Mouse (Mus musculus): ENCODE data around the gene Kank4.
"Not testable (repeated sequence)": the region's sequence is repeated elsewhere in the genome, so short reads cannot be mapped to it uniquely, and the experiment has no call there.

Kank4 gene

DNA sequence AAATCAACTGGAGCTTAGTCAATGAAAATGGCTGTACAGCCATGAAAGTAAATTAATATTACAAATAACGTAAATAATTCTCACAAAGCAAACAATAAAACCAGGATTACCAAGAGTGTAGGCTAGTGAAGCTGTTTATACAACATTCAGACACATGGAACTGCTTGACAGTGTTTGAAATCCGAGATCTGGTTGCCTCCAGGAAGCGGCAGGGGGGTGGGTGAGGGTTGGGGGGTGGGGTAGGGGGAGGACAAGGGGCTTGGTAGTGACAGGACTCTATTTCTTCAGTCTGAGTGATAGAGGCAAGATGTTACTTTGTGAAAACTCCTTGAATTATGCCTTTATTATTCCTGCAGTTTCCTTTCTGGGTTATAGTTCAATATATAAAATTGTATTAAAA is 9.4 kb upstream of the Kank4 start:
- DNase-seq, result no peak

DNA sequence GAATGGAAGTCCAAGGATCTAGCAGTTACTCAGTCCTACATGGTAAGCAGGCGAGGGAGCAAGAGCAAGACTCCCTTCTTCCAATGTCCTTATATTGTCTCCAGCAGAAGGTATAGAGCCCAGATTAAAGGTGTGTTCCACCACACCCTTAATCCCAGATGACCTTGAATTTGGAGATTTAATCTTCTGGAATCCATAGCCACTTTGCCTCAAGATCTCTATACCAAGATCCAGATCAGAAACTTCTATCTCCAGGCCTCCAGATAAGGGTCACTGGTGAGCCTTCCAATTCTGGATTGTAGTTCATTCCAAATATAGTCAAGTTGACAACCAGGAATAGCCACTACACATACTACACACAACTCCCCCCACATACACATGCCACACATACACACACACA is 6.4 kb upstream of the Kank4 start, which contains the start of gene I0C0044D17Rik:
Gene I0C0044D17Rik, minus strand, starts transcription at position 101 of the 400 bp plus-strand sequence.
- not testable (repeated sequence) for DNase-seq

DNA sequence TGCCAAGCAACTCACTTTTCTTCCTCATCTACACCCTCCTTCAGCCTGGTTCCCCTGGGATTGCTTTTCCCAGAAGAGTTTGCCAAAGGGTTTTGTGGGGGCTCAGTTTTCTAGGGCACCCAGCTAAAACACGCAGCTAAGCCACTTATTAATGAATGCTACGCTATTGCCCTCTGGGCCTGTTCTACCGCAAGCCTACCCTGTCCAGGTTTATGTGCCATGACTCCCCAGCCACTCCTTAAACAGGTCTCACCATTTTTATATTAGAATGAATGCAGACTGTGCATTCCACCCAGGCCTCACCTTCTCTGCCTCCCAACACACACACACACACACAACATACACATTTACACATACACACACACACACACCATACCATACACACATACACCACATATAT is 5.7 kb upstream of the Kank4 start:
- no peak for DNase-seq

DNA sequence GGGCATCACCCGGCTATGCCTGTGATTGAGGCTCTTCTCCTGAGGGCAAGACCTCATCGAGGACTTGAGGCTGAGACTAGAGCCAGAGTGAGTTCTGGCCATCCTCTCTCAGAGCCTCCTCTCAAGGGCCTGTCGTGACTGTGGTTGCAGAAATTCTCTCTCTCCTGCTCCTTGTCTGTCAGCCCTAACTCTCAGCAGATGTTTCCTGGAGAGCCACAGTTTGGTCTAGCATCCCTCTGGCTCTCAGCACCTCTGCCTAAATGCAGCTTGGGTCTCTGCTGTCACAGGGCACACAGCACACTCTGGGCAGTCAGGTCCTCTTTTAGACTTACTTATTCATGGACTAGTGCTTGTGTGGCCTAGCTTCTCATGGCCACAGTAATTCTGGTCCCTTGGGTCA is 5.1 kb upstream of the Kank4 start:
- DNase-seq, result no peak

DNA sequence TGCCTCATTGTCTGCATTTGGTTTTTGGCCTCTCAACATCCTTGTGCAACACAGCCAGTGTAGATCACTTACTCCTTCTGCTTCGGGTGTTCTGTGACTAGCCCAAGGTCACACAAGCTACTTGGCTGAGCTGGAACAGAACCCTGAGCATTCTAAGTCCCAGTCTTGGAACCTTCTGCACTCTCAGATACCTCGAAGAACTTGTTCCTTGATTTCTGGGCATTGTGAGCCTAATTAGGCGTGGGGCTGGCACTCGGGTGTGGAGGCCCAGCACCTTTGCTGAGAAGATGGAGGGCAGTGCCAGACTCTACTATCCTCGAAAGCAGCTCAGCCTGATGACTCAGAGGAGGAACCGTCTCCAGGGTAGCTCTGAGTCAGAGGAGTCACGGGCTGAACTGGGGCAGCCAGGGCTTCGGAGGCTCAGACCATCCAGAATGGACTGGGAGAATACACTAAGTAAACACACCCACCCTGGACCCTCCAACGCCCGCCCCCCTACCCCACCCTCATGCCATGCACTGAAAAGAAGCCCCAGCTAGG is 1.9 kb upstream of the Kank4 start:
- no peak for DNase-seq

DNA sequence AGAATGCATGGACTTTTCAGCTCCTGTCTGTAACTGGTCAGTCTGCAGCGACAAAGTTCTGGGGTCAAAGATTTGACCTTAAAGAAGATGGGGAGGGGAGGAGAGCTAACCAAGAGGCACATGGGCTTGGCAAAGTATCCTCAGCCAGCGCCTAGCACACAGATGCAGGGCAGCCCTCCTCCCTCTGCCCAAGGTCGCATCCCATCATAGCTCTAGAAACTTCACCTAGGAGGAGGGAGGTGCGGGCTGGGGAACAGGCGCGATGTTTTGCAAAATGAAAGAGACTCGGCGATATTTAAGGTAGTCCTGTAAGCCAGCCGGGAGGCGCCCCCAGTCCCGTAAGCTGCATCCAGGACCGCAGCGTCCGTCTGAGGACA is 542 bp downstream of the Kank4 start:
- DNase-seq, result no peak

DNA sequence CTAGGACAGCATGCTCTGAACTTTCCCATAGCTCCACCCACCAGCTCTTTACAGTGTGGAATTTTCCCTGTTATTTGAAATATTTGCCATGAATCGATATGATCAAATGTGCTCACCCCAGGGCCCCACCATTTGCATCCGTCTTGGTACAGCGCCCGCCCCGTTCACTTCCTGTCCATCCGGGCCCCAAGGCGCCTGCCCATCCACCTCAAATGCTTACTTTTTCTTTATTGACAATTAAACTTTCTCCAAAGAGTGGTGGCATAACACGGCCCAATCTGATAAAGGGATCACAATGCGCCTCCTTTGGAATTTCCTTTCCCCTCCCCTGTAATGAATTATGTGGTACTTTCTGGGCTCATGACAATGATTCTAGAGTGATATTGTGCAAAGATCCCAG is 11.0 kb downstream of the Kank4 start:
- DNase-seq, result peak; percentile 32 to 60

DNA sequence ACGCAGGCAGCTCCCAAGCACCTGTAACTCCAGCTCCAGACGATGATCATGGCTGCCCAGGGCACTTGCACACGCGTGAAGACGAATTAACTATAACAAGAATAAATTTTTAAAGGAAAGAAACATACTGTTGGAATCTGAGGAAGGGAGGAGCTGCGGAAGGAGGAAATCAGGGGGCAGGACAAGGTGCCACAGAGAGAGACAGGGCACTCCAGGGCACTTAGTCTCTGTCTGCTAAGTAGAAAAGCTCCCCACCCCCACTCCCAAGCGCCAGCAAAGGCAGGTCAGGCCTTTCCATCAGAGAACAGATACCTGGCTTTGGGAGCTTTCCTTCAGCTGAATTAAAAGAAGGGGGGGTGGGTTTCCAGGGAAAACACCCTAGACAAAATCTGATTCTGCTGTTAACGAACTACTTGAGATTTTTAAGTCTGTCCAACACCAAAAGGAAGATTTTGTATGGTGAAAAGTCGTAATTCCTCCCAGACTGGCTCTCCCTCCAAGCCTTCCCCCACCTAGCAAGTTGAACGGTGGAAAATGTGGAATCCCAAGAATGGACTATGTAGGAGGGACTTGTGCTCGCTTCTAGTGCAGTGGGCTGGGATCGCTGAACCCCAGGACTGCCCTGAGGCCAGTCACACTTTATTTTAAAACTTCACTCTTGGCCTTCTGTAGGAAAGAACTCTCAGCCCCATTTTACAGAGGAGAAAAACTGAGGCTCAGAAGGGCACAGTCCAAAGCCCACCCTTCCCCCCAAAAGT is 11.9 kb downstream of the Kank4 start:
- DNase-seq, result no peak

DNA sequence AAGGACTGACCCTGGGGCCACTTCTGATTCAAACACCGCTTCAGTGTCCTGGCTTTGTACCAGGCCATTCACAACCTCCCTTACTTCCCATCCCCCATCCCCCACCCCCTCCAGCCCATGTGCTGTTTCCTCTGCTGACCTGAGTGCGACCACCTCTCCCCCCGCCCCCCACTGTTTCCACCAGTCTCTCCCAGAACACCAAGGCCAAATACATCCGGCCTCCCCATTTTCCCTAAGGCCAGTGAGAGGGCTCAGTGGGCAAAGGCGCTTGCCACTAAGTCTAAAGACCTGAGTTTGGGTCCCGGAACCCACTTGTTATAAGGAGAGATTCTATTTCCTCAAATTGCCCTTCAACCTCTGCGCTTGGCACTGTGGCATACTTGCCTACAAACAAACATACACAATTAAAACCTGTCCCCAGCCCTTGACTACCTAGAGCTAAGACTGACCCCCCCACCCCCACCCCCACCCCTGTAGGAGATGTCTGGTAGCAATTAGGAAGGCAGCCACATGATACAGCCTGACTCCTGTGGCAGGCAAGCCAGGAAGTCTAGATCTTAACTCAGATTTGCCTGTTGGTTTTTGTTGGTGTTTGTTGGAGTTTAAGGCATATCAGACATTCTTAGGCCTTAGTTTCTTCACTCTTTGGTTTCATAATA is 12.7 kb downstream of the Kank4 start:
- DNase-seq, result no peak

DNA sequence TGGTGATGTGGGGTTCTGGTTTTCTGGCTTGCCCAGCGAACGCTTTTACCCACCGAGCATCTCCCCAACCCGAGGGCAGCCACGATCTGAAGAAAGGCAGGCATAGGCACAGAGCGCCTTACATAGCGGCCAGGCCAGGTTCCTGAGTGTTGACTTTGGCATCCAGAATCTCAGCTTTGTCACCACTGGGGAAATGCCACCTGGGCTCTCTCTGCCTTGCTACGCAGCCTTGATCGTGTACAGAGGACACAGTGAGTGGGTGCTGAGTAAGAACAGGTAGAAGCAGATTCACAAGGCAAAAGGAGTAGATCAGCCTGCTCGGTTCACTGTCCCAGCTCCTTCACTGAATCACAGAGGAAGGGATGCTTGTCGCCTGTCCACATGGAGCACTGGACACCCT is 15.6 kb downstream of the Kank4 start:
- DNase-seq, result no peak

DNA sequence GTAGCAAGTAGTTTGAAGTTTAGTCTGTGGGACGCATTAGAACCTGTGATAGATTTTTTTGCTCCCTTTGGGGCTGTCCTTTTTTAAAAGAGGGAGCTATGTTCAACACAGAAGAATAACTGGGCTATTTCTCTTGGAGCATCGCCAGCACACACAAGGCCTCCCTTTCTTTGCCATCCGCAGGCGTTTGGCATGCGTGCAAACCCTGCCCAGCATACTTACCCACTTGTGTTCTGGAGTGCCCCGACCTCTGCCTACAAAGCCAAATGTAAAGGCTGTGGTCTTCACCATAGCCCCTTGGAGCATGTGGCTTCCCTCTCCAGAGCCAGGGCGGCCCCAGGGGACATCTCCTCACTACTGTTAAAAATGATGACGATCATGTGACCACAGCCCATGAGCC is 16.5 kb downstream of the Kank4 start:
- DNase-seq, result peak in 1 of 2 experiments; percentile 18

DNA sequence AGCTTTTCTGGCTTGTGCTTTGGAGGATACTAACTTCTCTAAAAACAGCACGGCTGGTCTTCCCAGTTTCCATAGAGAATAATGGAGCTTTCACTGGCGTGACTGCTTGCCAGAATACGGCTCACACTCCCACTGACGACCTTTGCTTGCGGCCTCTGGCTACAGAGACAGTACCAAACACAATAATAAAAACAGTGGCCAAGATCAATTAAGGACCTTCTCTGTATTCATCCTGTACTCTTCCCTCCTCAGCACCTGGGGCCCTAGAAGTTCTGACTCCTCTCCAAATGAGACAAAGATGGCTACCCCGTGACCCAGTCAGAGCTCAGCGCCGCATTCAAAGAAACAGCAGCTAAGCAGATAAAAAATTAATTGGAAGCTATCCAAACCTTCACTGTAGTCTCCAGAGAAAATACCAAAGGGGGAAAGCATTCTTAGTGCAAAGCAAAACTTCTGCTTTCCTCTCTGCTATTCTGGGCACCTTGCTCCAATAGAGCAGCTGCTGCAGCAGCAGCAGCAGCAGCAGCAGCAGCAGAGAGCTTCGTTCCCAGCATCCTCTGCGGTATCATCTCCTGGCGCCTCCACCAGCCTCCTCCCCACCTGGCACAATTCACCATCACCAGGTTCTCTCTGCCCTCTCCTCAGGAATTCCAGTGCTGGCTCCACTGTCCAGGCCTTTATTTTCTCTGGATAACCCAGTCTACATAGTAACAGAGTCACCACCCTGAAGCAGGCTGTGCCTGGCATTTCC is 20.6 kb downstream of the Kank4 start:
- no peak for DNase-seq

DNA sequence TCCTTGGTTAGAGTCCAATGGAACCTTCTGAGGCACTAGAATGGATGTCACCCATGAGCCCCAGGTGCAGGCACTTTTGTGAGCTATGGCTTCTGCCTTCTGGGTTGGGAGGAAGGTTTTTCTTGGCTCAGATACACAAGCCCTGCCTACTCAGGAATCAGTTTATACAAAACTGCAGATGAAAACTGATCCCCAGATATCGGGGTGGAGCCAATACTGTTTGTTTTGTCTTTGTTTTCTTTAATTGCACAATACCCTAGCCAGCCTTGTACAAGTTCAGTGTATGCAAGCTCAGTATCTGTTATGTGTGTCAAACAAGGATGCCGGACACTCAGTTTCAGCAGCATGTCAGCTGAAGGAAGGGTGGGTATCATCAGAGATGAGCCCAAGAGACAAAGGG is 22.1 kb downstream of the Kank4 start:
- no peak for DNase-seq

DNA sequence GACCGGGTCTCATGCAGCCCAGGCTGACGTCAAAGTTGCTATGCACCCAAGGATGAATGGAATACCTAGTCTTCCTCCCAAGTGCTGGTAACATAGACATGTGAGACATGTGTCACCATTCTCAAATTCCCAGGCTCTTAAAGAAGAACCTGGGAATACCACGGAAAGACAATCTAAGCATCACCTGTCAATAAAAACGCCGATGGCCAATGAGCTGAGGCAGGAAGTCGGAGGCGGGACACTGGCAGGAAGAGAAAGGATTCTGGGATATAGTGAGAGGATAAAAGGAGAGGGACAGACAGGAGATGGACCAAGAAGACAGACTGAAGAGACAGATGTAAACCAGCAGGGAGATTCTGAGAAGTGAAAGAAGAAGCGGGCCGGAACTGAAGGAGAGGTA is 23.9 kb downstream of the Kank4 start:
- DNase-seq, result no peak

DNA sequence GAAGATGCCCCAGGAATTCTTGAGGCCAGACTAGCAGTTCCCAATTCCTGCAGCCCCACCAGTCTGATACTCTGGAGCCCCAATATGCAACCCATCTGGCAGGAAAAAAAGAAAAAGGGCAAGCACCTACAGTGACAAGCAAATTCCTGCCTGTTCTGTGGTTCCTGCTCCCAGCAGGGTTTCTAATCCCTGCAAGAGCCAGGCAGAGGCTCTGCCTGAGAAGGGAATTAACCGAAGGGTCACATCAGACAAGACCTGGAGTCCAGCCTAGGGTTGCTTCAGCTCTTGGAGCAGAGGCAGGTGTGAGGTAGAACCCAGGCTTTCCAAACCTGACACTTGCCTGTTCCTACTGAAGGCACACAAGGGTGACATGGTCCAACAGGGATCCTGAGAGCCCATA is 26.6 kb downstream of the Kank4 start:
- DNase-seq, result no peak

DNA sequence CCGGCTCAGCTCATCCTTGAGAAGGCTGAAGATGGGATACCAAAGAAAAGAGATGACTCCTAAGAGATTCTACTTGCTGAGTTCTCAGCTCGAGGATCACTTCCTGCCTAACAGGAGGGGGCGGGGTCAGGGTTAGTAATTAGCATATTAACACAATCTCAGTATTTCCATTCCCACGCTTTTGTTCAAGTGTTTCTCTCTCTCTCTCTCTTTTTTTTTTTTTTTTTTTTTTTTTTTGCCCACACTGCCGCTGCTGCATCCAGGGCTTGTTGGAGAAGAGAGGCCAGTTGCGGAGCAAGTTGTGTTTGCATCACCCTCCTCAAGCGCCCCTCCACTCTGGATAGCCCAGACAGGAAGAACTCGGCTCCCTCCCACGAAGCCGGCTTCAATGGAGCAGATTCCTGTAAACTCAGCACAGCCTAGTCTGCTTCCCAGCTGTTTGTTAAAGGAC is 27.5 kb downstream of the Kank4 start:
- peak; percentile 18 to 58 for DNase-seq

DNA sequence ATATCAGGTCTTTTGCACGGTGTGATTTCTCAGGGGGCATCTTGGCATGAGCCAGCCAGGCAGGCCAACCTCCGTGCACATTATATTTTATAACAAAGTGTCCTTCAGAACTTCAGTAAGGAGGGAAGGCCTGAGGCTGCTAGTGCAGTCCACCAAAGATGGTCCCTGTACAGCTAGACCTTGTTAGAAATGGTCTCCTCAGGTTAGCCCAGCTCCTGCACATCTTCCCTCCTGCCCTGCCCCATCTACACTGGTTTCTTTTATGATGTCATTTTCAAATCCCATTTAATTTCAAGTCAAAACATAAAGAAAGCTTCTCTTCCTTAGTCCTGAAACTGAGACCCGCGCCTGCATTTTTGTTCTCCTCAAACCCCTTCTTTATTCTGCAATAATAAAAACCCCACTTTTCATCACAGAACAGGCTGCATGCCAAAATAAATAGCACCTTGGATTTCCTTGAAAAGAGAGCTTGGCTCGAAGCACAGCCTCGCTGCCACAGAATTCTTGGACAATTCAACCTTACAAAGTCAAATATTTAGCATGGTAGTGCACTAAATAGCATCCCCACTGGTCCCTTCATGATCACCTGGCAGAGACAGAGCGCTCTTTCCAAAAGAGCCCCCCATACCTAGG is 28.1 kb downstream of the Kank4 start:
- DNase-seq, result no peak

DNA sequence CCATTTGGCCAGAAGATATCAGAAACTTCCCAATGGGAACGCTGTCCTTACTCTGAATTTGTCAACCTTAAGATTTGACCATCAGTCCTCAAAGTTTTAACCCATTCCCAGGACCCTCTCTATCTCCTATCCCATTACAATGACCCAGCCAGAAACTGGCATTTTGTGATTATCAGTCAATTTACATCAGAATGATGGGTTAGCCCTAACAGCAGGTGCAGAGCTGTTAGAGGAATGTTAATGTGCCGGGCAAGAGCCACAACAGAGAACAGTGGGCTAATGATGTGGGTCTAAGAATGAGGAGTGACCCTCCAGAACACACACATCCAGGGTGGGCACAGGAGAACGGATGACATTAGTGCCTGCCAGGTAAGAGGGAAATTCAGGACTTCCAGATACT is 31.1 kb downstream of the Kank4 start:
- DNase-seq, result no peak

DNA sequence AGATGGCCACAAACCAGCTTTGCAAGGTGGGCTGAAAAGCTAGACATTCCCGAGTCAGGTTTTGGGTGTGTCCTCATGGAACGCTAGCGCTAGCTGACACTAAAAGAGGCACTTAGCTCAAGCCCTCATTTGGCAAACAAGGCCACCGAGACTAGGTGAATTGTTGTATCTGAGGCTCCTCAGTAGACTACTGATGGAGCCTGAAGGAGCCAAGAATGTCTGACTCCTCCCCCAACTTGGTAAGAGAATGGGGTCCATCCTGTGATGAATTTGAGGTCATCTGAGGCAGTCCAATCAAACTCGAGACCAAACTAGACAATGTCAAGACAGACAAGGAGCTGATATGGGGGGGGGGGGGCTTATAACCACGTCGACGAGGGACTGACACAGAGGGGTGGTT is 31.5 kb downstream of the Kank4 start:
- no peak for DNase-seq

DNA sequence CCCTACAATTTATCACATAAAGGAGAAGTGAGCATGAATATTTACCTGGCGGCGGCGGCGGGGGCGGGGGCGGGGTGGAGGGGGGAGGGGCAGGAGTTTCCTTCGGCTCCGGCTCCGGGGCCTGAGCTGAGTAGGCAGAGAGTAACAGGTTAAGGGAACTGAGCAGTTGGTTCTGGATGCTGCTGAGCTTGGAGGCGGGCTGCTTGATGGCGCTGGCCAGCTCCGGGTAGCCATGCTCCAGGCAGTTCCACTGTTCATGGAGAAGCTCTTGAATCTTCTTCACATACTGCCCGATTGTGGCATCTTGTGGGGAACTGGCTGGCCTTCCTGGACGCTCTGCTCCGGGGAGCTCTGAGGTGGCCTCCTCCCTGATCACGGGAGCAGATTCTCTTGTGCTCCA is 39.1 kb downstream of the Kank4 start:
- DNase-seq, result no peak

DNA sequence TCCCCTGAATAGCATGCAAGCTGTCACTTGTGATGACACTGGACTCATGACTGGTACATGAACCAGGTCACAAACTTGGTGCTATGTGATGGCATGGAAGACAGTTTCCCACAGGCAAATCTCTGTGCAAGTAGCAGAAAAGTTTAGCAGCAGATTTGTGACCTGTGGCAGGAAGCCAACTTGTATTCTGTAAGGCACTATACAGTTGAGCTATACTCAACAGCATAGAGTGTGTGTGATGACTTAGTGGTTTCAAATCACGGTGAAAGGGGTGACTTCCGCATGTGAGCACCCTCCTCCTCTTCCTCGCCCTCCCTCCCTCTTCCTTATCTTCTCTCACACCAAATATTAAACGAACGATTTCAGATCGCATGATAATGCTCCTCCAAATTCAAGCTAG is 39.9 kb downstream of the Kank4 start:
- no peak for DNase-seq

DNA sequence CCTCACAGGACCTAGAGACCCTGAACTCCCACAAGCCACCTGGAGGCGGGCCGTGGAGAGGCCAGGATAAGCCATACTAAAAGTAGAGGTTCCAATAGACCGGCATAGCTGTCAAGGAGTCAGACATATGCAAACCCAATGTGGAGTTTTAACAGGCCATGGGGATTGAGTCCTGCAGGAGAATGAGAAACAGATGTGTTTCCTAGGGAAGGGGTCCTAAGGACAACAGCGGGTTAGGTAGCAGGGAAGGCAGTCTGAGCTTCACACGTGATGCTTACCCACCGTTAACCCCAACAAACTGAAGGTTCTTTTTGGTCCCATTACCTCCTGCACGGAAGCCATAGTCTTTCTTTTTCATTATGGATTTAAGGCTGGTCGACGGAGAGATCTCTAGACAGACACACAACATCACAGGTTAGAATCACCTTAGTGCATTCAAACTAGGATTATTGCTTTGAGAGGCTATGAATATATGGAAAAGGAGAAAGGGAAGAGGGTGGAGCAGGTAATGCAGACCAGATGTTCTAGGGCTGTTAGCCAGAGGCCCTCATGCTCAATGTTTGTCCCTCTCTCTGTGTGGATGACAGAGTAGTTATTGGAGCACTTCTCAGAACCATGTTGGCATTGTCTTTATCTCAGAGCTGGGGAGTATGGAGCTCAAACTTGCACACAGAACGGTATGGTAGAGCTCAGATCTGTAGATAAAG is 40.5 kb downstream of the Kank4 start:
- DNase-seq, result no peak

All from kidney, postnatal 36 days (tissue).